Mouse (Mus musculus) heart, embryonic 15.5 days (tissue): Measurements from ENCODE around the gene Zmat3. TPM values are rescaled to one million over a fixed set of nuclear protein-coding genes. Genes with fewer than 3 reads are reported as not detected.
A peak's percentile ranks its signal among the peaks of the same experiment; 100 is the strongest.

Source experiments
- ATAC-seq: fragments of 200-750 bp; cut with Nextera tagmentation; replicated peaks from 2 replicates; pipeline ENCODE4 v1.8.0; 2017; ENCODE audit warnings: low read depth, moderate TSS enrichment; ENCODE audit not compliant: insufficient number of reproducible peaks, insufficient read depth, low FRiP score
- H3K27ac ChIP-seq: fragments of 300-500 bp; sonication (generic); 2 replicates; pipeline ENCODE4 v1.5.1; 2015; ENCODE audit warnings: mild to moderate bottlenecking, inconsistent platforms
- H3K27me3 ChIP-seq: fragments of 300-500 bp; sonication (generic); 2 replicates; pipeline ENCODE4 v1.6.1; 2015; ENCODE audit warnings: inconsistent platforms
- H3K36me3 ChIP-seq: fragments of 300-500 bp; sonication (generic); 2 replicates; pipeline ENCODE4 v1.6.1; 2015; ENCODE audit warnings: mild to moderate bottlenecking, inconsistent platforms
- H3K4me1 ChIP-seq: fragments of 300-500 bp; sonication (generic); replicated peaks from 2 replicates; pipeline ENCODE4 v1.6.1; 2015; ENCODE audit warnings: inconsistent platforms
- H3K4me2 ChIP-seq: fragments of 300-500 bp; sonication (generic); 2 replicates; pipeline ENCODE4 v1.6.1; 2015; ENCODE audit warnings: inconsistent platforms, mild to moderate bottlenecking, moderate library complexity
- H3K4me3 ChIP-seq: fragments of 300-500 bp; sonication (generic); 2 replicates; pipeline ENCODE4 v1.5.1; 2015; ENCODE audit warnings: mild to moderate bottlenecking, inconsistent platforms
- H3K9ac ChIP-seq: fragments of 300-500 bp; sonication (generic); 2 replicates; pipeline ENCODE4 v1.6.1; 2015; ENCODE audit warnings: mild to moderate bottlenecking, inconsistent platforms
- H3K9me3 ChIP-seq: fragments of 300-500 bp; sonication (generic); replicated peaks from 2 replicates; pipeline ENCODE4 v1.6.1; 2016; ENCODE audit warnings: inconsistent platforms
- WGBS: fragments of 180-500 bp; shearing (Covaris S2); methylation state at CpG from one replicate; pipeline ENCODE4 v1.1.7; 2015; ENCODE audit warnings: mixed read lengths; 5-methylcytosine and 5-hydroxymethylcytosine counted together
- polyA plus RNA-seq: library from polyadenylated mRNA; unstranded; fragments of >200 nt; fragmentation: Nextera tagmentation; extraction: Ambion mirVana; gene quantifications from 2 replicates; pipeline ENCODE4 v1.2.1, GENCODE M21; 2015

Zmat3 gene
- polyA plus RNA-seq, 1 experiment from 2014 or later = 3.4 TPM

DNA sequence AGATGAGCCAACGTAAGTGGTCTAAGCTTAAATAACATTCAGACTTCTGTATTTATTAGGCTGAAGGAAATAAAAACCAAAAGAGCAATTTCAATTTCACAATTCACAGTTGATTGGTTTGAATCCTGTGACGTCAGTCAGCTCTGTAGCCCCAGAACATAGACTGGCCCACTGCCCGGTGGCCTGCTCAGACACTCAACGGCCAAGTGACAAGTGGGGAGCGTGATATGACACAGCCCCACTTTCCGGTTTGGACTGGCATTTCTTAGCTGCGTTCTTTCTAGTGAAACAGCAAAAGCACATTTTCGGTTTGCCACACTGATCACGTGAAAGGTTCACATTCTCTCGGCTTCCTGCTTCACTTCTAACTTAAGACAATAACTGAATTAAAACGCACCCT lies 30.9 kb downstream of the Zmat3 start:
- Histone ChIP-seq H3K4me2 (peak overlapping the region; percentile 33), H3K9me3 (no peaks in the 10 kb centered on the region), H3K27me3 (no peaks in the 10 kb centered on the region), H3K4me1 (peaks cover 20% of the 10 kb centered on the region), H3K27ac (peak overlapping the region; percentile 62), H3K36me3 (no peaks in the 10 kb centered on the region), H3K4me3 (no peak overlapping the region), H3K9ac (no peak overlapping the region)
- 40% methylated on average over 11 of the region's 11 CpGs for WGBS
- peak; percentile 79 for ATAC-seq

DNA sequence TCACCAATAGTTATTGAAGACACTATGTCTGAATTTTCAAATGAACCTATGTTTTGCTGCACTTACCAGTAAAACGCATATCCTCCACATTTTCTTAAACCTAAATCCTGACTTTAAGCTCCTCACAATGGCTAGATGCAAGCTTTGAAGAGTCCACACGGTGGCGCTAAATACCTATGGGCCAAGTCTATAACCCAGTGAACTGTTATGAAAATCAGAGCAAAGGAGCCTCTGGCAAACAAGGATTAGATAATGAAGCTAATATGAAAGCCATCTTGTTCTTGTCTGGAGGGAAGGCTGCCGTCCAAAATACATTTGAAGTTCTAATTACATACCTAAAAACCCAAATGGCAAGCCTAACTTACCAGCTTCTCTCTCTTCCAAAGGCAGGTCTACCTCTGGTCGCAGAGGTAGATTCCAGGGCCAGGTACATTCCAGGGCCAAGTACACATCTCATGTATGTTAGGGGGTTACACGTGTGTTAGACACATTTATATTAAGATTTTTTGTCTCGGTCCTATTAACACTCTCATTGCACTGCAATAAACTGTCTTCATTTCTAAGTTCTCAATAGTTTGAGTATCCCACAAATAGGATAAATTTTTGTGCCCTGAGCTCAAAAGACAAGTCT lies 32.2 kb downstream of the Zmat3 start:
- H3K27me3 ChIP-seq = no peaks in the 10 kb centered on the region
- H3K36me3 ChIP-seq = no peaks in the 10 kb centered on the region
- H3K9me3 ChIP-seq = no peaks in the 10 kb centered on the region
- H3K4me2 ChIP-seq = no peak overlapping the region
- no peak; the same call in 1 of the 2 replicates for ATAC-seq
- peaks cover 20% of the 10 kb centered on the region for H3K4me1 ChIP-seq
- 0 out of 2 replicates have a peak overlapping the region, but pooled peaks have one; percentile 27 for H3K27ac ChIP-seq
- WGBS = 34% methylated on average over 7 of the region's 7 CpGs
- H3K4me3 ChIP-seq = no peak overlapping the region
- H3K9ac ChIP-seq = no peak overlapping the region

DNA sequence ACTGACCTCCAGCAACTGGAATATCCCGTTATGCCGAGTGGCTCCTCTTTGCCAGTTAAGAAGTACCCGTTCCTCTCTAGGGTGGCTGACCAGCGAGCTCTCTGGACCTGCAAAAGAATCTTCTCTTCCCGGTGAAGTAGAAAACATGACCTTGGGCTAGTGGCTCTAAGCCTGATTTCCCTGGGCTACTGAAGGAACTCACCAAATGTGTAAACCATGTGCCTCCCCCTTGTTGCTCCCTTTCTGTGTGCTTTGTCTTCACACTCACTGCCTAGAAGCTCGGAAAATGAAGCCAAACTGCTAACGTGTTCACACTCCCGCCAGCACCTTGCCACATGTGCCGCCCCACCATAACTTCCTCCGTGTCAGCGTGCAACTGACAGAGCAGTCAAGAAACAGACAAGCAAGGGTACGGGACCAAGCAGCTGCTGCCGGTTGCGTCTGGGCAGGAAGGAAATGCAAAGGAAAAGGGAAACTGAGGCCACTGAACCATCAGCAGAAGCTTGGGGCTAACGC lies 47.9 kb downstream of the Zmat3 start:
- Histone ChIP-seq H3K36me3 (no peaks in the 10 kb centered on the region), H3K27ac (no peak overlapping the region), H3K4me1 (no peaks in the 10 kb centered on the region), H3K9ac (no peak overlapping the region), H3K4me2 (no peak overlapping the region), H3K27me3 (0 out of 2 replicates have a peak, but pooled peaks cover 3% of the 10 kb centered on the region), H3K9me3 (no peaks in the 10 kb centered on the region), H3K4me3 (no peak overlapping the region)
- WGBS = 53% methylated on average over 15 of the region's 15 CpGs
- no peak for ATAC-seq

DNA sequence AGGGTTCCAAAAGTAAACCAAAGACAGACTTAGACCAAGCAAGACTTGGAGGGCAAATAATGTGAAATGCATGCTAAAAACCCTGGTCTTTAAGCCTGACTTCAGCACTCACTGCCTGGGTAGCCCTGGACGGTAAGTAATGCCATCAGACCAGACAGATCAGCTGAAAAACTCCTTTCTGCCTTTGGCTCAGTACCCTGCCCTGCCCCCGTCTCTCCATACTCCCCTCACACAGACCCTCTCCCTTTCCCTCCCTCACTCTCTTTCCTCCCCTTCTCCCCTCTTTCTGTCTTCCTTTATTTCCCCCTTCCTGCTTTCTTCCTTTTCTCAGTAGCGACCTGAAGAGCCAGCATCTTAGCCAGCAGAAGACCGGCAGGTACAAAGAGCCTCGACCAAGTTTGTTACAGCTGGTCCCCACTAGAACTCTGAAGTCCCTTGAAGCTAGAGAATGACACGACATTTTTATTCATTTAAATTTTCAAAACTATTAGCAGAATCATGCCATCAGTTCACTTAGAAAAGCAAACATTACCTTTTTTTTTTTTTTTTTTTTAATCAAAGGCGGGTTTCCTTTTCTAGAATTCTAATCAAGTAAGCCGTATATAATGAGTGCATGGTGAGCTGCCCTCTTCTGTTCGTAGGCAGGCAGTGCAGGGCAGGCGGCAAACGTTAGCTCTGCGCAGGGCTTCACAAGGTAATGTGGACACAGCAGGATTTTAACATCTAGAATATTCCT lies 48.5 kb downstream of the Zmat3 start:
- H3K9me3 ChIP-seq = no peaks in the 10 kb centered on the region
- no peaks in the 10 kb centered on the region for H3K36me3 ChIP-seq
- H3K4me3 ChIP-seq = no peak overlapping the region
- H3K27ac ChIP-seq = no peak overlapping the region
- 0 out of 2 replicates have a peak, but pooled peaks cover 3% of the 10 kb centered on the region for H3K27me3 ChIP-seq
- ATAC-seq = no peak
- no peak overlapping the region for H3K9ac ChIP-seq
- 20% methylated on average over 12 of the region's 12 CpGs for WGBS
- H3K4me2 ChIP-seq = no peak overlapping the region
- no peaks in the 10 kb centered on the region for H3K4me1 ChIP-seq

DNA sequence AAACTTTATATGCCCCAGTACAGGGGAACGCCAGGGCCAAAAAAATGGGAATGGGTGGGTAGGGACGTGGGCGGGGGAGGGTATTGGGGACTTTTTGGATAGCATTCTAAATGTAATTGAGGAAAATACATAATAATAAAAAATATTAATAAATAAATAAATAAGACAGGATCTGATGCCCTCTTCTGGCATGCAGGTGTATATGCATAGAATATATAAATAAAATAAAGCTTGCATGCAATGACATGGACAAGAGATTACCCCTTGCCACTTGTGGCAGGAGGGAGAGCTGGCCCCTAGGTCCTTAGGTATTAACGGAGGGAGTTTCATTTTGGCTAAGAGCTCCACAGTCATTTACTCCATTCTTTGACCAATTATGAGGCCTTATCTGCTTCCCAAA lies 51.1 kb downstream of the Zmat3 start:
- H3K36me3 ChIP-seq = no peaks in the 10 kb centered on the region
- H3K4me3 ChIP-seq = no peak overlapping the region
- no peak overlapping the region for H3K27ac ChIP-seq
- H3K27me3 ChIP-seq = 0 out of 2 replicates have a peak, but pooled peaks cover 3% of the 10 kb centered on the region
- H3K9ac ChIP-seq = no peak overlapping the region
- ATAC-seq = no peak
- 90% methylated on average over 4 of the region's 4 CpGs for WGBS
- no peaks in the 10 kb centered on the region for H3K9me3 ChIP-seq
- H3K4me2 ChIP-seq = no peak overlapping the region
- no peaks in the 10 kb centered on the region for H3K4me1 ChIP-seq

DNA sequence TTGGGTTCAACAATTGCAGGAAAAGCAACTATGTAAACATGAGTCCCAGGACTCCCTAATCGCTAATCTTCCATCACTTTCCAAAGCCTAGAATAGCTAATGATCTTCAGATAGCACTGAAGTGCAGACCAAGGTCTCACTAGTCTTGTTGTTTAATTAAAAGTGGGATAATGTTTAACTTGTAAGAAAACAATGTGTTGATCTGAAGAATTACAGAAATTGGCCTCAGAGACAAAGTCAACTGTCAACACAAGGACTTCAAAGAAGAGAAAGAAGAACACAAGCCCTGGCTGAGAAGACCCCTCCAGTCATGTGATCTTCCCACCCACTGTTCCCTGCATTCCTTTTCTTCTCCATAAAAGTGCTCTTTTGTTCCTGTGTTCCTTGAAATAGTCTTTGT lies 61.6 kb downstream of the Zmat3 start:
- no peak overlapping the region for H3K4me2 ChIP-seq
- no peaks in the 10 kb centered on the region for H3K9me3 ChIP-seq
- ATAC-seq = no peak
- no peak overlapping the region for H3K4me3 ChIP-seq
- no peaks in the 10 kb centered on the region for H3K36me3 ChIP-seq
- WGBS = 37% methylated on average over 1 of the region's 1 CpGs
- H3K9ac ChIP-seq = no peak overlapping the region
- no peaks in the 10 kb centered on the region for H3K27me3 ChIP-seq
- H3K4me1 ChIP-seq = no peaks in the 10 kb centered on the region
- H3K27ac ChIP-seq = no peak overlapping the region

DNA sequence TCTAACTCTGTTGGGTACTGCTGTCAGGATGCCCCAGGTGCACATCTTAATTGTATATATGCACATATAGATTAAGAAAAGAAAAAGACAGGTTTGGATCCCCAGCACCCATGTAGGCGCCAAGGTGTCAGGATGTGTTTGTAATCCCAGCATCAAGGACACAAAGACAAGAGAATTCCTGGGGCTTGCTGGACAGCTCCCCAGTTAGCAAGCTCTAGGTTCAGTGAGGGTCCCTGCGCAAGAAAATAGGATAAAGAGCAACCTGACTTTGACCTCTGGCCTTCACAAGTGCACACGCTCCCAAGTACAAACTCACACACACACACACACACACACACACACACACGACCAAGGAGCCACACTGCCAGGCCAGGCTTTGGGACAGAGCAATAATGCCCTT lies 73.8 kb downstream of the Zmat3 start:
- H3K27ac ChIP-seq = no peak overlapping the region
- no peaks in the 10 kb centered on the region for H3K36me3 ChIP-seq
- H3K4me1 ChIP-seq = no peaks in the 10 kb centered on the region
- no peak for ATAC-seq
- H3K9ac ChIP-seq = no peak overlapping the region
- no peak overlapping the region for H3K4me3 ChIP-seq
- WGBS = 40% methylated on average over 4 of the region's 4 CpGs
- no peaks in the 10 kb centered on the region for H3K9me3 ChIP-seq
- no peak overlapping the region for H3K4me2 ChIP-seq
- H3K27me3 ChIP-seq = no peaks in the 10 kb centered on the region

Other genes starting within 250 kb of the Zmat3 start
- 7.1 and 7.2 TPM in 2 replicates for gene Pik3ca, start 31.7 kb upstream of the Zmat3 start, polyA plus RNA-seq
- gene Kcnmb3, start 126.2 kb upstream of the Zmat3 start, polyA plus RNA-seq = not detected in 2 replicates
- 25.6 and 29.5 TPM in 2 replicates for gene Zfp639, start 144.2 kb upstream of the Zmat3 start, polyA plus RNA-seq
- 60.8 and 78.6 TPM in 2 replicates for gene Mfn1, start 163.5 kb upstream of the Zmat3 start, polyA plus RNA-seq